Mouse (Mus musculus): ENCODE results near the gene Zfp629. TPM values are rescaled to one million over a fixed set of nuclear protein-coding genes. Genes with fewer than 3 reads are reported as not detected.

The Zfp629 gene
- total and polyA plus RNA-seq, 3 experiments, result 9.0 to 23.2 (median 11.3) TPM

- DNase-seq (ENCODE audit: low spot score) (no peak), ATAC-seq (ENCODE audit: extremely low read depth, insufficient number of reproducible peaks, low FRiP score, poor library complexity, severe bottlenecking) (no peak)
- Histone ChIP-seq H3K4me1 (ENCODE audit: insufficient read depth, low read depth, low read length) (peaks cover 4% of the 10 kb centered on the region; the same call in 1 of the 2 replicates), H3K27me3 (ENCODE audit: insufficient read depth, low read length) (no peaks in the 10 kb centered on the region; the same call in 1 of the 2 replicates), H3K4me3 (ENCODE audit: low read depth, low read length) (no peak overlapping the region), H3K36me3 (replicated peaks) (peaks cover 88% of the 10 kb centered on the region), H3K9me3 (replicated peaks) (no peaks in the 10 kb centered on the region)
- TF ChIP-seq GATA1 (IDR thresholded peaks at IDR 0.05; ENCODE audit: borderline replicate concordance, low read length) (no peak), CTCF (IDR thresholded peaks at IDR 0.05; ENCODE audit: low read depth, low read length) (no peak), GATA2 (IDR thresholded peaks at IDR 0.05; ENCODE audit: borderline replicate concordance, low read depth, low read length) (no peak), TAL1 (conservative IDR thresholded peaks at IDR 0.05; ENCODE audit: low read depth, low read length) (no peak), POLR2AphosphoS5 (IDR thresholded peaks at IDR 0.05; ENCODE audit: insufficient replicate concordance, low read depth, low read length) (no peak)
These were observed 12.7 kb downstream of the Zfp629 start for GRCm38 (mm10) chr7:127602903-127603302.

DNA sequence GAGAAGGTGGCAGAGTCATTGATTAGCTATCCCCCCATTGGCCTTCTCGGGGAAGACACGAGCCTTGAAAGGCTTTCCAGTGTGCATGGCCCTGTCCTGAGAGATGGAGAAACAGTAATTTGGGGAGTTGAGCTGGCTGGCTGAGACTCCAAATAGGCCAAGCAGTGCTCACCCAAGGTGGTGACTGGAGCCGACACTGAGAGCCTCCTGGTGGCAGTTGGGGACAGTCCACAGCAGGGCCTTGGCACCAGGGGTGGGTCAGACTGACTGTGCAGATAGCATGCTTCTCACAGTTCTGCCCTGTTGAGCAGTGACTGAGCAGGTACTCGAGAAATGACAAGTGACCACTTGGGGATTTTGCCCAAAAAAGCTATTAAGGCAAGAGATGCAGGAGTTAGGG is 13.9 kb downstream of the Zfp629 start:
- H3K4me1 ChIP-seq (ENCODE audit: insufficient read depth, low read depth, low read length), result no peaks in the 10 kb centered on the region; the same call in 1 of the 2 replicates
- no peak overlapping the region for H3K4me3 ChIP-seq (ENCODE audit: low read depth, low read length)
- no peak for DNase-seq (ENCODE audit: low spot score)
- H3K36me3 ChIP-seq (replicated peaks), result peaks cover 92% of the 10 kb centered on the region
- no peak for ATAC-seq (ENCODE audit: extremely low read depth, insufficient number of reproducible peaks, low FRiP score, poor library complexity, severe bottlenecking)
- H3K9me3 ChIP-seq (replicated peaks), result no peaks in the 10 kb centered on the region
- H3K27me3 ChIP-seq (ENCODE audit: insufficient read depth, low read length), result no peaks in the 10 kb centered on the region
- TF ChIP-seq CTCF (IDR thresholded peaks at IDR 0.05; ENCODE audit: low read depth, low read length) (no peak), TAL1 (conservative IDR thresholded peaks at IDR 0.05; ENCODE audit: low read depth, low read length) (no peak), GATA2 (IDR thresholded peaks at IDR 0.05; ENCODE audit: borderline replicate concordance, low read depth, low read length) (no peak), GATA1 (IDR thresholded peaks at IDR 0.05; ENCODE audit: borderline replicate concordance, low read length) (no peak), POLR2AphosphoS5 (IDR thresholded peaks at IDR 0.05; ENCODE audit: insufficient replicate concordance, low read depth, low read length) (no peak)

- H3K27me3 ChIP-seq (ENCODE audit: insufficient read depth, low read length), result no peaks in the 10 kb centered on the region
- TF ChIP-seq POLR2AphosphoS5 (IDR thresholded peaks at IDR 0.05; ENCODE audit: insufficient replicate concordance, low read depth, low read length), result no peak
- no peak for TF ChIP-seq CTCF (IDR thresholded peaks at IDR 0.05; ENCODE audit: low read depth, low read length)
- TF ChIP-seq GATA2 (IDR thresholded peaks at IDR 0.05; ENCODE audit: borderline replicate concordance, low read depth, low read length), result no peak
- no peak for TF ChIP-seq GATA1 (IDR thresholded peaks at IDR 0.05; ENCODE audit: borderline replicate concordance, low read length)
- TF ChIP-seq TAL1 (conservative IDR thresholded peaks at IDR 0.05; ENCODE audit: low read depth, low read length), result no peak
- peaks cover 97% of the 10 kb centered on the region for H3K36me3 ChIP-seq (replicated peaks)
- H3K9me3 ChIP-seq (replicated peaks), result no peaks in the 10 kb centered on the region
- H3K4me3 ChIP-seq (ENCODE audit: low read depth, low read length), result no peak overlapping the region
- H3K4me1 ChIP-seq (ENCODE audit: insufficient read depth, low read depth, low read length), result no peaks in the 10 kb centered on the region; the same call in 1 of the 2 replicates
- ATAC-seq (ENCODE audit: extremely low read depth, insufficient number of reproducible peaks, low FRiP score, poor library complexity, severe bottlenecking) (no peak), DNase-seq (ENCODE audit: low spot score) (no peak)
These were observed 15.0 kb downstream of the Zfp629 start for GRCm38 (mm10) chr7:127600612-127601011.

DNA sequence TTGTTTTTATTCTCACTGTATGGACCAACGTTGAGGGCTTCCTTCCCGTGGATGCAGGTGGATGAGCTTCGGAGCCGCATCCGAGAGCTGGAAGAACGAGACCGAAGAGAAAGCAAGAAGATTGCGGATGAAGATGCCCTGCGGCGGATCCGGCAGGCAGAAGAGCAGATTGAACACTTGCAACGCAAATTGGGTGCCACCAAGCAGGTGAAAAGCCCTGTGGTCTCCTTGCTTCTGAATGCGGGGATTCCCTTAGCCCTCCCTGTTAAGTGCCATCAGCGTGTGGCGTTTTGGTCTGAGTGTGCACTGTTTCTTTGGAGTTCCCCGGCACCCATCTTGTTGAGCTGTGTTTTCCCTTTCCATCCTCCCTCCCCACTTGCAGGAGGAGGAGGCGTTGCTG is 18.9 kb downstream of the Zfp629 start:
- Histone ChIP-seq H3K27me3 (ENCODE audit: insufficient read depth, low read length) (no peaks in the 10 kb centered on the region), H3K36me3 (replicated peaks) (peaks cover 100% of the 10 kb centered on the region), H3K4me1 (ENCODE audit: insufficient read depth, low read depth, low read length) (peaks cover 7% of the 10 kb centered on the region), H3K4me3 (ENCODE audit: low read depth, low read length) (no peak overlapping the region), H3K9me3 (replicated peaks) (no peaks in the 10 kb centered on the region)
- TF ChIP-seq GATA1 (IDR thresholded peaks at IDR 0.05; ENCODE audit: borderline replicate concordance, low read length) (no peak), GATA2 (IDR thresholded peaks at IDR 0.05; ENCODE audit: borderline replicate concordance, low read depth, low read length) (no peak), CTCF (IDR thresholded peaks at IDR 0.05; ENCODE audit: low read depth, low read length) (no peak), POLR2AphosphoS5 (IDR thresholded peaks at IDR 0.05; ENCODE audit: insufficient replicate concordance, low read depth, low read length) (no peak), TAL1 (conservative IDR thresholded peaks at IDR 0.05; ENCODE audit: low read depth, low read length) (no peak)
- DNase-seq (ENCODE audit: low spot score), result no peak
- no peak for ATAC-seq (ENCODE audit: extremely low read depth, insufficient number of reproducible peaks, low FRiP score, poor library complexity, severe bottlenecking)

GRCm38 (mm10) chr7:127592575-127592974 is 23.0 kb downstream of the Zfp629 start:
- no peak for TF ChIP-seq CTCF (IDR thresholded peaks at IDR 0.05; ENCODE audit: low read depth, low read length)
- no peak for TF ChIP-seq GATA2 (IDR thresholded peaks at IDR 0.05; ENCODE audit: borderline replicate concordance, low read depth, low read length)
- TF ChIP-seq TAL1 (conservative IDR thresholded peaks at IDR 0.05; ENCODE audit: low read depth, low read length), result no peak
- TF ChIP-seq GATA1 (IDR thresholded peaks at IDR 0.05; ENCODE audit: borderline replicate concordance, low read length), result no peak
- TF ChIP-seq POLR2AphosphoS5 (IDR thresholded peaks at IDR 0.05; ENCODE audit: insufficient replicate concordance, low read depth, low read length), result no peak

GRCm38 (mm10) chr7:127591108-127591507 is 24.5 kb downstream of the Zfp629 start:
- peaks cover 42% of the 10 kb centered on the region for H3K4me1 ChIP-seq (ENCODE audit: insufficient read depth, low read depth, low read length)
- no peaks in the 10 kb centered on the region for H3K27me3 ChIP-seq (ENCODE audit: insufficient read depth, low read length)
- H3K4me3 ChIP-seq (ENCODE audit: low read depth, low read length), result no peak overlapping the region

More at GRCm38 (mm10) chr7:127592575-127592974, 23.0 kb downstream of the Zfp629 start:
- no peaks in the 10 kb centered on the region for H3K9me3 ChIP-seq (replicated peaks)
- DNase-seq (ENCODE audit: low spot score) (no peak), ATAC-seq (ENCODE audit: extremely low read depth, insufficient number of reproducible peaks, low FRiP score, poor library complexity, severe bottlenecking) (no peak)
- peaks cover 84% of the 10 kb centered on the region for H3K36me3 ChIP-seq (replicated peaks)
- H3K27me3 ChIP-seq (ENCODE audit: insufficient read depth, low read length), result no peaks in the 10 kb centered on the region
- H3K4me3 ChIP-seq (ENCODE audit: low read depth, low read length), result no peak overlapping the region
- peaks cover 32% of the 10 kb centered on the region for H3K4me1 ChIP-seq (ENCODE audit: insufficient read depth, low read depth, low read length)

More at GRCm38 (mm10) chr7:127591108-127591507, 24.5 kb downstream of the Zfp629 start:
- Histone ChIP-seq H3K9me3 (replicated peaks) (no peaks in the 10 kb centered on the region), H3K36me3 (replicated peaks) (peaks cover 74% of the 10 kb centered on the region)
- TF ChIP-seq TAL1 (conservative IDR thresholded peaks at IDR 0.05; ENCODE audit: low read depth, low read length), result no peak
- ATAC-seq (ENCODE audit: extremely low read depth, insufficient number of reproducible peaks, low FRiP score, poor library complexity, severe bottlenecking), result no peak
- no peak for DNase-seq (ENCODE audit: low spot score)
